Mouse (Mus musculus): ENCODE data around the gene Scrt2. TPM values are rescaled to one million over a fixed set of nuclear protein-coding genes. Genes with fewer than 3 reads are reported as not detected.
A peak's percentile ranks its signal among the peaks of the same experiment; 100 is the strongest.

Scrt2 gene
- polyA plus RNA-seq, 1 experiment: 0.01 TPM

DNA sequence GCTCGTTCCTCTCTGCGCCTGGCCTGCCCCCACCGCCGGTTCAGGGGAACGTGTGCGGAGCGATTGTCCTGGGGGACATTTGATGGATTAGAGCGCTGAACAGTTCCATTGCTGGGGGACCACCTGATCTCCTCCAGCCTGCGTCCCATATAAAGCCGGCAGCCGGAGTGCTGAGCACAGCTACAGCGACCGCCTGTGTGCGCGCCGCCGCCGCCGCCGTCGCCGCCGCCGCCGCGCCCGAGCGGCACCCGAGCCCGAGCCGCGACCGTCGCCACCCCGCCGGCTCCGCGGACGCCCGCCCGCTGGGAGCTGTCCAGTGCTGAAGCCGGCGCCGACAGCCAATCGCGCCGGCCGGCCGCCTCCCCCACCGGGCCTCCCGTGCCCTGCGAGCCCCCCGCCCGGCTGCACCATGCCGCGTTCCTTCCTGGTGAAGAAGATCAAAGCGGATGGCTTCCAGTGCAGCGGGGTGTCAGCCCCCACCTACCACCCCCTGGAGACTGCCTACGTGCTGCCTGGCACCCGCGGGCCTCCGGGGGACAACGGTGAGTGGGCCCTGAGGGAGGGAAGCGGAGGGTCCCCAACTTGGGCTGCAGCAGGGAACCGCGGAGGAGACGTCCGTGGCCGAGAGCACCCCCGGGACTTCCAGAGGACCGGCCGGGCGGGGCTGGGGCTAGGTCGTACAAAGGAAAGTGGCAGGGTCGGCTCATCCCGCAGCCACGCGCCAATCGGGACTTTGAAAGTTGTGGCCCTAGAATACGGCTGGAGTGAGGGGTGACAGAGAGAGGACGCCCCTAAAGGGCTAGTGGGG lies 516 bp downstream of the Scrt2 start:
- peak; percentile 68 for DNase-seq (ENCODE audit: low spot score)

DNA sequence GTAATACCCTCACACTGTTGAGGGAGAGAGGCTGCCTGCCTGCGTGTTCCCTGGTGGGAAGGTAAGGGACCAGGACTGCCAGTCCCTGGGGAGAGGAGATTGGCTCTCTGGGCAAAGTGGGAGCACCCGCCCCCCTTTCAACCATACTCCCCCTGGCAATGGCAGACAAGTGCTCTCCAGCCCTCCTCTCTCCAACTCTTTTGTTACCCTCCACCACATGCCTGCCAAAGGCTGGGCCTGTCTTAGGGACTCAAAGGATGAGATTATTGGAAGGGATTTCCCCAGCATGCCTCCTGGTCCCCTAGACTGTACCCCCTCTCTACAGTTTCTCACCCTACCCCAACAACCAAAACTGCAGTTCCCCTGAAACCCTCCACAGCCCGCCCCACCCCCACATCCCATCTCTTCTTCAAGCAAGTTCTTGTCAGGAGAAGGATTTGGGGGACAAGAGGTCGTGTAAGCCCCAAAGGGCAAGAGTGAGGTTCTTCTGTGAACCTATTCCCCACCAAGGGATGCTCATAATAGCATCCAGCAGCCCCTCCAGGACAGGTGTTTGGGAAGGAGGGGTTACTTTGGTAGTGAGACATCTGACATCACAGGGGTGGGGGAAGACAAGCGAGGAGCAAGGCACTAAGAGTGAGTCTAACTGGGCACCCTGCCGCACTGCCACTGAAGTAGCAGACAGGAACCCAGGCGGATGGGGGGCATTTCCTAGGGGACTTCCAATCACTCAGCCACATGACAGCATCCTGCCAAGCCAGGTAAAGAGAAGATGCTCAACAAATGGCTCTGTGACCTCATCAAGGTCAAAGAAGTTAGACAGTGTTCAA lies 1.3 kb downstream of the Scrt2 start:
- no peak for DNase-seq (ENCODE audit: low spot score)

DNA sequence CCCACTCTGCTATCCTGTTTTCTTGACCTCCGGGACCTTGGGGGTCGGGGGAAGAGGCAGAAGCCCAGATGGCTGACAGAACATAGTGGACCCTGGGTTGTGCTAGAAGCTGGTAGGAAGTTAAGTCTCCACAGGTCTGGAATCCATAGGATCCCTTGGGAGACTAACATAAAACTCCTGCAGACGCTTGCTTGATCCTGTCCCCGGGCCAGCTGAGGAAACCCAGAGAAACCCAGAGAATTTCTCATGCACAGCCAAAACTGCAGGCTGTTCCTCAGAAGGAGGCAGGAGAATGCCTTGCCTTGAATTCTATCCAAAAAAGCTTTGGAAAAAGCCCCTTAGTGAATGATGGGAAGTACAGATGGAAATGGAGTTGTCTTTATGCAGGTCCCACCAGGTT lies 2.1 kb downstream of the Scrt2 start:
- no peak for DNase-seq (ENCODE audit: low spot score)

DNA sequence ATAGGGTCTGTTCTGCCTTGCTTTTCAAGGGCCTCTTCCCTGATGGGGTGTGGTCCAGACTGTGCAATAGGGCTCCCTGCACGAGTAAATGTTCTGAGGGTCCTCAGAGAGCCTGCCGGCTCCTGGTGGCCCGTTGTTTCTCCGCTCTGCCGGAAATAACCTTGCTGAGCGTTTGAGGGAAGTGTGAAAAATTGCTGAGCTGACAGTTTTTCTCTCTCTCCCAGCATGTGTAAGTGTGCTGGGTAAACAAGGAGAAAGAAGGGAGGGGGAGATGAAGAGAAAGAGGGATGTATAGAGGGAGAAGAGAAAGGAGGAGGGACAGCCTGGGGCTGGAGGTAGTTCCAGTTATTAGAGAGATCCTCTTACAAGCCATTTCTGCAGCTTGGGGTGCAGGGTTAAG lies 3.0 kb downstream of the Scrt2 start:
- no peak for DNase-seq (ENCODE audit: low spot score)

DNA sequence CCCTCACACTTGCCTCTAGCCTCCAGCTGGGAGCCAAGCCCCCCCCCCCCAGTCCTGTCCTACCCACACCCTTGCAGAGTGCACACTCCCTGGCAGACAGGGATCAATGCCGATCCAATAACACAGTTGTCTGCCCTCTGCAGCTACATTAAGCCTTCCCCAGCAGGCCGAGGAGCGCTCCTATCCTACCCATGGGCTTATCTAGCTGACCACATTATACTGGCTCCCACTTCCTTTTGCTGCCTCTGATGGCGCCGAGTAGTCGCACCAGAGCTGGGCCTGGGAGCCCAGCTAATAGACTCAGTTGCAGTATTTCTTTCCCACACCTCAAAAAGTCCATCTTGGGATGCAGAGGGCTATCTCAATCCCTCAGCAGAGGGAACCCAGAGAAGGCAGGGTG lies 4.1 kb downstream of the Scrt2 start:
- DNase-seq (ENCODE audit: low spot score): no peak

DNA sequence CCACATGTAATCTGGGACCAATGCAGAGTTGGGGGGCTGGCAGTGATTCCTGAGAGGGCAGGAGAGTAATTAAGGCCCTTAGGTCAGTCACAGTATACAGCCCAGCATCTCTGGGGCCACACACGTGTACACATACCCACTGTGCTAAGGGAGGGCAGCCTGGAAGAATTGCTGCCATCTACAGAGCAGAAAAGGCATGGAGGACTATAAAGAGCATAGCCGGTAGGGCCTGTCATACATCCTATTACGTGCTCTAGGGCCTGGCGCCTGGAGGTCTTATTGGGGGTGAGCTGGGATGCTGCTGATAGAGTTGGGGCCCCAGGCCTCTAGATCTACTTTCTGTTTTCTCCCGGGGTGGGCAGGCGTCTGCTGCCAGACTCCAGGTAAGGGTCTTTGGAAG lies 5.1 kb downstream of the Scrt2 start:
- DNase-seq (ENCODE audit: low spot score): no peak

DNA sequence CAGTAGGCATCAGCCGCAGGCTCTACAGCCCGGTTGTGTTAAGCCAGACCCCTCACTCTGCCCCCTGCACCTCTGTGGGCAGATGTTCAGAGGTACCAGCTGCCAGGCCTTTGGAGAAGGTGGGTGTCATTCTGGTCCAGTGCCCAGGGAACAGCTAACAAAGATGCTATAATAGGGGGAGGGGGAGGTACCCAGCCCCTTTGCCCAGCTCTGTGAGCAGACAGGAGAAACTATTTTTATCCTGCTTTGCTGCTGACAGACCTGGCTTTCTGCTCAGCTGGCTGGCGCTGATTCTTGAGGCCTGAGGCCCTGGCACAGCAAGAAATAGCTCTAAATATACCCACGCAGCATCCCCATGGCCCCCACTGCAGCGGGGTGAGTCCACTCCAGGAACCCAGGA lies 5.8 kb downstream of the Scrt2 start:
- no peak for DNase-seq (ENCODE audit: low spot score)

DNA sequence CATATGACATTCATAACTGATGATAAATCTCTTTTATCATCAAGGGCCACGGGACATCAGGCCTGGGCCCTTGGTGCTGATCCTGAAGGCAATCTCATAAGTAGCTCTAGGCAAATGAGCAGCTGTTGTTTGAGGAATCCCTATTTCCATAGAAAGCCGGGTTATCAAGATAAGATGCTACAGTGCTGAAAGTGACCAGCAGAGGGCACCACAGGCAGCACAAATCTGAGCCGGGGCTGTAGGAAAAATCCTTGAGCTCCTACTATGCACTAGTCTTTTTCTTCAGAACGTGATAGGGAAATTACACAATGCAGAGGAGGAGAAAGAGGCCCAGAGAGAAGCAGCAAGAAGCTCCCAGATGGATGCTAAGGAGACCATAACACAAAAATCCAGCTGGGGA lies 7.7 kb downstream of the Scrt2 start:
- no peak for DNase-seq (ENCODE audit: low spot score)

DNA sequence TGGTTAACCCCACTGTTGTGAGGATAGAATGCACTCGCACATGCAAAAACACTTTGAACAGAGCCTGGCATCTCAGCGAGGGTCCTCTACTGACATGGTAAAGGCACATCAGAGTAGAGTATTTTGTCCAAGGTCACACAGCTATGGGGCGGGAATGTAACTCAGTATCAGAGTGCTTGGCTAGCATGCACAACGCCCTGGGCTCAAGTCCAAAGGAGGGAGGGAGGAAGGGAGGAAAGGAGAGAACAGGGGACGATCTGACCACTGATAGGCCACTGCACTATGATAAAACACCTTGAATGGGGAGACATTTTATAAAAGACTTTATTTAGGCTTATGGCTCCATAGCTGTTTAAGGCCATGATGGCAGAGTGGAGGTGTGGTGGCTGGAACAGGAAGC lies 8.3 kb downstream of the Scrt2 start:
- DNase-seq (ENCODE audit: low spot score): no peak

DNA sequence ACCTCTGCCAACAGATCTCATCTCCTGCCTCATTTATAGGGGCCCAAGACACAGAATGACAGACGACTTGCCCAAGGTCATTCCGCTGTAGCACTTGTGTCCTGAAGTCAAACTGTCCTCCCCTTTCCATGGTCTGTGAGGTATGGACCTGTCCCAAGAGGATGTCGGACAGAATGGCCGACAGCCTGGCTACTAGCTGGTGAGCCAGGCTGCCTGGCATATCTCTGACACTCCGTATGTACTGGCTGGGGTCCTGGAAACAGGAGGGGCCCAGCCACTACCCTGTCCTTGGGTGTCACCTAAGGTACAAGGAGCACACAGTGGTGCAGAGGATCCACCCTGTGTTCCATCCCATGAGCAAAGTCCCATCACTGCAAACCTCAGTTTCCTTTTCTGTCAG lies 9.2 kb downstream of the Scrt2 start:
- DNase-seq (ENCODE audit: low spot score): no peak

DNA sequence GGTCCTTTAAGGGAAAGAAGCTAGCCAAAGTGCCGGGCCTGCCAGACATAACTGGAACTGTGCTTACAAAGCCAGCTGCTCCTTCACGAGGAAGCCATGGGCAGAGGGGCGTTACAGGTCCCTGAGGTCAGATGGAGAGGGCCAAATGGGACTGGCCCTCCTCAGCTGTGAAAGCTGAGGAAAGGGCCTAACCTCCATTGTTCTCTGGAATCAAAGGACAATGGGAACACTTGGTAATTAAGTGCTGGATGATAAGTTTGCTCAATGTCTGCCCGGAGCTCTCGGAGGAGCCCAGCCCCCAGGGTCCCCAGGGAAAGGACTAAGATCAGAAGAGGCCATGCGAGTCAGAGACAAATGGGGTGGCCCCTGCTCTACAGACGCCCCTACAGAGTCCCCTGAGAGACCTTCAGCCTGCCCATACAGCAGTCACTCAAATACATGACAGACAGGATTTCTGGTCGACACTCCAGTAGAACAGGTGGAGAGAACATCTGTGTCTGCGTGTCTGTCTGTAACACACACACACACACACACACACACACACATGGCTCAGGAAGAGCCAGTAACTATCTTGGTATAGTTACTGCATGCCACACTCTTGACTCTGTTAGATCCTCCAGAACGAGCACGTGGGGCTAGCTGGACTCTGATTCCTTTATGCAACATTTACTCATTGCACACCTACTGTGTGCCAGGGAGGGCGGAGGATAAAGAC lies 10.2 kb downstream of the Scrt2 start:
- DNase-seq (ENCODE audit: low spot score): no peak

DNA sequence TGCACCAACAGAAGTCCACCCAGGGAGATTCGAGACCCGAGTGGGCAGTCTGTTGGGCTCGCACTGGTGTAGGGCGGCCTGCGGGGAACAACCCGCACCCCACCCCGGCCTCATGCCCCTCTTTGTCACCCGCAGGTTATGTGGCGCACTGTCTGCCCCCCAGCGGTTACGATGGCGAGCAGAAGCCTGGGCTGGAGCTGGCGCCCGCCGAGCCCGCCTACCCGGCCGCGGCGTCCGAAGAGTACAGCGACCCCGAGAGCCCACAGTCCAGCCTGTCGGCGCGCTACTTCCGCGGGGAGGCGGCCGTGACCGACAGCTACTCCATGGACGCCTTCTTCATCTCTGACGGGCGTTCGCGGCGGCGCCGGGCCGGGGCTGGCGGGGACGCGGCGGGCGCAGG lies 11.6 kb downstream of the Scrt2 start:
- DNase-seq (ENCODE audit: low spot score): no peak

DNA sequence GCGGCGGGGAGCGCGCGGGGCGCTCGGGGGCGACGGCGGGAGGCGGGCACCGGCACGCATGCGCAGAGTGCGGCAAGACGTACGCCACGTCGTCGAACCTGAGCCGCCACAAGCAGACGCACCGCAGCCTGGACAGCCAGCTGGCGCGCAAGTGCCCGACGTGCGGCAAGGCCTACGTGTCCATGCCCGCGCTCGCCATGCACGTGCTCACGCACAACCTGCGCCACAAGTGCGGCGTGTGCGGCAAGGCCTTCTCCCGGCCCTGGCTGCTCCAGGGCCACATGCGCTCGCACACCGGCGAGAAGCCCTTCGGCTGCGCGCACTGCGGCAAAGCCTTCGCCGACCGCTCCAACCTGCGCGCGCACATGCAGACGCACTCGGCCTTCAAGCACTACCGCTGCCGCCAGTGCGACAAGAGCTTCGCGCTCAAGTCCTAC lies 12.0 kb downstream of the Scrt2 start:
- no peak for DNase-seq (ENCODE audit: low spot score)

DNA sequence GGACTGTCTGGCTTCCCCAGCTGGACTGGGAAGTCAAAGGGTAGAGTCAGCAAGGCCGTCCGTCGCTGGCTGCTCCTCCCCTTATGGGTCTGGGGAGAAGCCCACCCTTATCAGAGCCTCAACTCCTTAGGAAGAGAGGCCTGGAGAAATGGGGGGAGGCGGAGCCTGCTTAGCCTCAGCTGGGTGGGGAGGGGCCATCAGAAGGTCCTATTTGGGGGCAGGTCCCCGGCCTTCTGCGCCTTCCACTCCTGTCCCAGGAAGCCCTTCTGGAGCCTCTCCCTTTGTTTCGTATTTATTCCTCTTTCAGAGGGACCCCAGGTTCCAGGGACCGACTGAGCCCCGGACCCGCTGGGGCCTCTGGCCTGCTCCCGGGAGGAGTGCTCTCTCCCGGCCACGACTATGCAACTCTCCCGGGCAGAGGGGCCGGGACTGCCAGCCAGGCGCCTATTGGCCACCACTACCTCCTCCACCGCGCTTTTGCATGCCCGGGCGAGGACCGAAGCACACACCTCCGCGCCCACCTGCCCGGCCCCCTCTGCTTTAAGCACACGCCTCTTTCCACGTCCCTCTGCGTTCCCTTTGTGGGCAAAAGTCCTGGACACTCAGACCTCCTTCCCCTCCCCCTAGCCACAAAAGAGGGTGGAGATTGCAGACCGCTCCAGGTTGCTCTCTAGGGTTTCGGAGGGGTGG lies 13.7 kb downstream of the Scrt2 start:
- DNase-seq (ENCODE audit: low spot score): no peak

DNA sequence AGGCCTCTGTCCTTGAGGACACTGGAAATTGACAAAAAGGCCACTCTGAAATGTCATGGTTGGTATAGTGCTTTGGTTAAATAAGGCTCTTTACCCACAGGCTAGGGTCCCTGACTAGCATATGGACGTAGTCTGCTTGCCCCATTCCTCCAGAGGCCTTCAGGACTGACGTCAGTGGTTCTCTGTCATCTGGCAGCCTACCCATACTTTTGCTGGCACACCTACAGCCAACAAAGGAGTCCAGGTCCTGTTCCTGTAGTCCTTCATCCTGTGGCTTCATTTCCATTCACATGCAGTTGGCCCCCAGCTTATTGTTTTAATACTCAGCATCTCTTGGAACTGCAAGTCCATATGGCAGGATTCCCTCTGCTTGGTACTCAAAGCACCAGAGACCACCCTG lies 15.6 kb downstream of the Scrt2 start:
- DNase-seq (ENCODE audit: low spot score): no peak

DNA sequence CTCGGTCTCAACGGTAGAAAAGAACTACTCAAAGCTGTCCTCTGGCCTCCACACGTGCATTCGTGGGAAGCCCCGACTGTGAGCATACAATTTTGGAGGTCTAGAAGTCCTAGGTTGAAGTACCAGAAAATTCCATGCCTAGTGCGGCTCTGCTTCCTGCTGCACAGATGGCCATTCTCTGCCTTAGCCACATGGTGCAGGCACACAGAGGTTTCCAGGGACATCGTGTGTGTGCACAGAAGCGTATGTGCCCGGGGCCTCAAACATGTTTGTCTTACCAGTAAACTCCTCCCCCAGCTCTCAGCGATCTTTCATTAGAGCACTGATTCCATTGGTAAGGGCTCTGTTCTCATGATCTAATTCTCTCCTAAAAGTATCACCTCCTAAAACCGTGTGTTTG lies 16.6 kb downstream of the Scrt2 start:
- DNase-seq (ENCODE audit: low spot score): no peak

DNA sequence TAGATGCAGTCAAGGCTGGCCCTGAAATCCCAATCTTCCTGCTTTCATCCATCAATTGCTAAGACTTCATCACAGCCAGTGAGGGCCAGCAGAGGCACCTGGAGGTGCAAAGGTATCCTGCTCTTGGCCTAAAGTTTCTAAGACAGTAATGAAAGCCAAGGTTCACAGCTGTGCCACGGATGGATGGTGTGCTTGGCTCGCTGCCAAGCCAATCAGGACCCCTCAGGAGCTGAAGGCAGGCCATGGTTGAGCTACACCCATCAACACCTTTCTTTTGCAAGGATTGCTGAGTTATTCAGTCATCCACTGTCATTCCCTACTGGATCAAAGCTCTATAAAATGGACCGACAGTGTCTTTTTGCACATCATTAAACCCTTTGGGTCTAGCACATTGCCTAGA lies 18.2 kb downstream of the Scrt2 start:
- DNase-seq (ENCODE audit: low spot score): no peak

DNA sequence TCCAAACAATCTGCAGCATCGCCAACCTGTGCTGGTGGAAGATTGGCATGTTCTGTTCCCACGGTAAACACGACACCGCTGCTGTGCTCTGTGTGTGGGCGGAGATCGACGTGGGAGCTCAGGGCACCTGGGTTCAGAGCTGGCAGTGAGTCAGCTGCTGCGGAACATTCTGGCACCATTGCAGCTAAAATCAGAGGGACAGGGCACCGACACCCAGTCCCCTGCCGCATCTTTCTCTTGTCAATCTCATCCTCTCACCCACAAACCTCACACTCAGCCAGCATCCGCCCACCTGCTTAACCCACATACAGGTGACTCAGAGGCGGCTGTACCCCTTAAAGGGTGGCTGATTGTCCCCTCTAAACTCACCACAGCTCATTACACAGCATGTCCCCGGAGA lies 20.4 kb downstream of the Scrt2 start:
- DNase-seq (ENCODE audit: low spot score): no peak

DNA sequence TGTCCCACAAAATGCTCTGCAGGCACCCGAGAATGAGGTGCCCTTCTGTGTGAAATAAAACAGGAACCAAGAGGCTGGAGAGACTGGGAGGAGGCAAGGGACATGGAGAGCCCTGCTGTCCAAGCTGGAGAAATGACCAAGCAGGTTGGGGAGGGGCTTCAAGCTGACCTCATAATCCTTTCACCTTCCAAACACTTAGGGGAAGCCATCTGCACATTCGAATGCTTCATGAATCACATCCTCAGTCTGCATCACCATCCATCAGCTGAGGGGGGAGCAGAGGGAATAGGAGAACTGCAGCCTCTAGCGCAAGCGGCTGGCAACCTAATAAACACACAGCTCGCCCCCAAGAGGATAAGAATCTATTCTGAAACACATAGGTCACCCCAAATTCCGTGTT lies 21.0 kb downstream of the Scrt2 start:
- no peak for DNase-seq (ENCODE audit: low spot score)

DNA sequence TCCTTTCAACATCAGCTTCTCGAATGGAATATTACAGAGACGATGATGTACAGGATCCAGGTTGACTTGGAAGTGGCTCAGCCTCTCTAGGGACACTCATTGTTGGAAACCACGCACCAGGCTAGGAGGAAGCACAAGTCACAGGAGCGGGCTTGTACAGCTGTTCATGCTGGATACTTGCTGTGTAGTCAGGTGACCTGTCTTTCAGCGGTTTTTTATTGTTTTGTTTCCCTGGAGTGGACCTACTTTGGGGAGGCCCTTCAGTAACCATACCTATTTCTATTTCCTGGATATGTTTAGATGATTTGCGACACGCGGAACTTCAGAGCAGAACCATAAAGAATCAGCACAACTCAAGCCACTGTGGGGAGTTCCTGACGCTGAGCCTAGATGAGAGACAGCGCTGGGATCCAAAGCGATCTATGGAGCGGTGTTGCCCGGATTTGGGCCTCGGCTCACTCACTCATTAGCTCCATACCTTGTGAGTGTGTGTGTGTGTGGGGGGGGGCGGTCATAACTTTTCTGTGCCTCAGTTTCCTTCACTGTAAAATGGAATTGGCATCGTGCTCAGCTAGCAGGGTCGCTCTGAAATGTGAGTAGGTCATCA lies 23.5 kb downstream of the Scrt2 start:
- no peak for DNase-seq (ENCODE audit: low spot score)
